Mouse (Mus musculus) liver, adult 2 months (tissue): ENCODE results near the gene Anapc4.

ENCODE experiments used
- CTCF ChIP-seq: fragments of 200-500 bp; IDR thresholded peaks from 2 replicates; pipeline ENCODE4 v1.5.1; 2011; ENCODE audit warnings: low read depth, low read length, control low read depth
- POLR2A ChIP-seq: fragments of 200-500 bp; IDR thresholded peaks from 2 replicates; pipeline ENCODE4 v1.6.1; 2011; ENCODE audit warnings: low read length, control low read depth; ENCODE audit not compliant: insufficient read depth; ENCODE audit errors: extremely low read depth

- TF ChIP-seq CTCF (no peak), POLR2A (no peak)
Measured at GRCm38 (mm10) chr5:52904671-52905070, 70.9 kb downstream of the Anapc4 start.
